Mouse (Mus musculus) embryo, embryonic 9.5 days (tissue): ENCODE data around the gene F7.

Source experiments
- DNase-seq: peaks from one replicate; pipeline ENCODE4 v3.0.0-alpha.2; 2017; ENCODE audit errors: extremely low spot score

Gene F7

DNA sequence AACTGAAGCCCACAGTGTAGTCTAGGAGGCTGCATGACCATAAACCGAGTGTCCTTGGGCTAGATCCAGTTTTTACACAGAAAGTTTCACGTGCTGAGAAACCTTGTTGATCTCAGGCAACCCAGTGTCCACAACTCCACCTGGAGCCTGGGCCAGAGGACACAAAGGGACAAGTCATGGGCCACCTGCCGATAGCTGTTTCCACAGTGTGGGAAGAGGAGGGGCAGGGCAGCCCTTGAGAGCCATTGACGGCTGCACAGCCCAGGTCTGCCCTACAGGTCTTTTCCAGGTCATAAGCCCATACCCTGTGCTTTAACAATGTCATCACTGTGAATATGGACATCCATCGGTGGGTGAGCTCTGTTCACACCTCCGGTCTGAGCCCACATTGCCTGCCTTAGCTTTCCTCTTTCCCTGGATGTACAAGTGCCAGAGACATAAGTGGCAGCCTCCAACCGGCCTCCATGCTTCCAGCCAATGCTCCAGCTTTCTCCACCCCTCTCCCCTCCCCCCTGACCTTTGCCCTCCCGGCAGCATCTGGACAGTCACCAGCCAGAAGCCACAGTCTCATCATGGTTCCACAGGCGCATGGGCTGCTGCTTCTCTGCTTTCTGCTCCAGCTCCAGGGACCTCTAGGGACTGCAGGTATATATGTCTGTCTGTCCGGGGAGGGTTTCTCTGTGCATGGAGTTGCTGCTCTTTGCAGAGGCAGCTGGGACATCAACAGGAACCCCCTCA is at the start of gene F7:
Gene F7 (plus strand): TSS at position 548 of the 738 bp plus-strand sequence.
- DNase-seq = peak; percentile 64

DNA sequence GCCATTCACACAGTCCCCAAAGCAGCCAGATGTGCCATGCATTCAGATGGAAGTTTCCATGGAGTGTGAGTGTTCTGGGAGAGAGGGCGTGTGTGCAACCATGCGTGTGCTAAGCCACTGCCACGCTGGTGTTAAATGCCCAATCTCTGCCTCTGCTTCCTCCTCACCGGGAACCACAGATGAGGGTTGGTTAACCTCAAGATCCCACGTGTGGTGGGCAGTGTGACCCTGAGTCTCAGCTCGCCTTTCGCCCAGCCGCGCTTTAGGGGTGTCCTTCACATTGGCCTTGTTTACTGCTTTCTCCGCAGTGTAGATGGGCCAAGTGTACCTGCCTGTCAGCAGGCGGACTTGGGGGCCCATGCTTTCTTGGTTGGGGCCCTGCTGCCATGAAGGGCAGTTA is 49.5 kb upstream of the F7 start:
- no peak for DNase-seq

DNA sequence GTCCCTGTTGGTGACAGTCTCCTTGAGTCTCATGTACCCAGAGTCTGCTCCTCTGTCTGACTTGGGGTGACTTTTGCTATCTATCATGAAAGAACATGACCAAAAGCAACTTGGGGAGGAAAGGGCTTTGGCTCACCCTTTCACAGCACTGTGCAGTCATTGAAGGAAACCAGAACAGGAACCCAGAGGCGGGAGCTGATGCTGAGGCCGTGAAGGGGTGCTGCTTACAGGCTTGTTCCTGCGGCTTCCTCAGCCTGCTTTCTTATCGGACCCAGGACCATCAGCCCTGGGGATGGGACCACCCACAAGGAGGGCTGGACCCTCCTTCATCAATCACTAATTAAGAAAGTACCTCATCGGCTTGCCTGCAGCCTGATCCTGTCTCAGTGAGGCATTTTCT is 49.1 kb upstream of the F7 start:
- DNase-seq = no peak

DNA sequence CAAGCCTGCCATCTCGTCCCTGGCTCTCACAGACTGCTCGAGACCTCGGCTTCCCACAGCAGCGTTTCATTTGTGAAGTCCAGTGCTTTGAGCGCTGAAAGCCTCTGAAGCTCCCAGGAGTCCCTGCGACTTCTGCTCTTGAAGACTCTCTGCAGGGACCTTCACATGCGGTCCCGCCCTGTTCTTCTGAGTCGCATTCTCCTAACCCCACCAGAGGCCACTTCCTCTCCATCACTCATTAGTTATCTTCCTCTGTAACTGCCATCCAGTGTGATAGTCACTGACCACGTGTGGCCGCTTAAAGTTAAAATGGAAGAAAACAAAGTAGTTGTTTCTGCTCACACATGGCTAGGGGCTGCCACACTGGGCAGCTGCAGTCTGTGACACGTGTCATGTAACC is 48.5 kb upstream of the F7 start:
- DNase-seq = no peak

- no peak for DNase-seq
Observed at GRCm38 (mm10) chr8:12978308-12978707, 47.5 kb upstream of the F7 start.

GRCm38 (mm10) chr8:12978726-12979125 is 47.1 kb upstream of the F7 start:
- DNase-seq = peak; percentile 59

GRCm38 (mm10) chr8:12983681-12984467 is 42.0 kb upstream of the F7 start:
- no peak for DNase-seq

DNA sequence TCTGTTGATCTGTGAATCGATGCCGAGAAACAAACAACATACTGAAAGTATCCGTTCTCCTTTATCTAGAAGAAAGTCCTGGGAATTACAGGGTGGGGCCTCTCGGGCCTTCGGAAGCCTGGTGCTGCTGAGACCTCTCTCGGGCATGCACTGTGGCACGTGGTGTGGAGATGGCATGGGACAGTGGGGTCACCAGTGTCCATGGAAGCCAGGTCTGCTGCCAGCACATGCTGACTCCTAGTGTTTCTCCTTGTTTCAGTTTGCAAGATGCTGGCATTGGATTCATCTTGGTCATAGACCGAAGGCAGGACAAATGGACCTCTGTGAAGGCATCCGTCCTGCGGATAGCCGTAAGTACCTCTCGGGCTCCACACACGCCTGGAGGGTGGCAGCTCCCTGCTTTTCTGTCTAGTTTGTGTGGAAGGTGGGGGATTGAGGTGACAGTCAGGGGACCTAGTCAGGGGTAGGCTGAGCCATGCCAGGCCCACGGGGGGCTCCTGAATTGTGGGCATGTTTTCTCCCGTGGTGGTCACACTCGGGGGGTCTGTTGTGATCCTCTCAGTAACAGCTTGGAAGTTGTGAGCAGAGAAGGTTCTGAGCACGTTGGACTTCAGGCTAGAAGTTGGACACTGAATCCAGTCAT is 41.1 kb upstream of the F7 start:
- DNase-seq = no peak

DNA sequence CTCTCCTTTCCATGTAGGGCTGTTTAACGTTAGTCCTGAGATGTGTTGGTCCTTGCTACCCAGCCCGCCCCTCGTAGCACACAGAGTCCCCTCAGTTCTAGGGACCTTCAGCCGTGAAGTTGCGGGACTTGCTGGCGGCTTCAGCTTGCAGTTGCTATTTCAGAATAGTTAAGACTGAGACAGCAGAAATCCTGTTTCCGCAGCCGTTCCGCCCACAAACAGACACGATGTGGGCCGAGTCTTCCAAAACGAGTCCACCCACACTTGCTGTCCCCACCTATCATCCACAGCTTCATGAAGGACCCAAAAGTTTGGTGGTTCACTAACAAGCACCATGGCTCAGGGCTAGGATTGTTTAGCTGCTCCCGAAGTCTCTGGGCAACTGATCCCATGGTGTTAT is 40.6 kb upstream of the F7 start:
- DNase-seq = no peak

DNA sequence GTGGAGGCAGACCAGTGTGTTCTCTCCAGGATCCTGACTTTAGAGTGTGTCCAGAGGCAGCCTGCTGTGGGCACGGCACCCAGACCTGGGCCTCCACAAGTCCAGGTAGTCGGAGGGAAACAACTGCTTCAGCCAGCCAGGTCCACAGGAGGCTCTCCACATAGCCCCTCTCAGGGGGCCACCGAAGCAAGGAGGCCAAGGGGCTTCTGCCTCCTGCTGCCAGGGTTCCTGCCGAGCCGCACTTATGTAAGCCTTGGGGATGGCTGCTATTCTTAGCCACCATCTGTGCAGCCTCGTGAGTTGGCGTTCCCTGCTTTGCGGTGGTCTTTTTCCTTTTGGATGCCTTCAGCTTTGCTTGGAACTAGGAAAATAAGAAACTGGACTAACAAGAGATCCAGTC is 38.3 kb upstream of the F7 start:
- DNase-seq = no peak

GRCm38 (mm10) chr8:12988722-12989430 is 37.0 kb upstream of the F7 start:
- no peak for DNase-seq

GRCm38 (mm10) chr8:12991411-12991810 is 34.4 kb upstream of the F7 start:
- DNase-seq = no peak

GRCm38 (mm10) chr8:12994468-12994867 is 31.4 kb upstream of the F7 start:
- DNase-seq = no peak

GRCm38 (mm10) chr8:12995481-12995880 is 30.4 kb upstream of the F7 start:
- no peak for DNase-seq

DNA sequence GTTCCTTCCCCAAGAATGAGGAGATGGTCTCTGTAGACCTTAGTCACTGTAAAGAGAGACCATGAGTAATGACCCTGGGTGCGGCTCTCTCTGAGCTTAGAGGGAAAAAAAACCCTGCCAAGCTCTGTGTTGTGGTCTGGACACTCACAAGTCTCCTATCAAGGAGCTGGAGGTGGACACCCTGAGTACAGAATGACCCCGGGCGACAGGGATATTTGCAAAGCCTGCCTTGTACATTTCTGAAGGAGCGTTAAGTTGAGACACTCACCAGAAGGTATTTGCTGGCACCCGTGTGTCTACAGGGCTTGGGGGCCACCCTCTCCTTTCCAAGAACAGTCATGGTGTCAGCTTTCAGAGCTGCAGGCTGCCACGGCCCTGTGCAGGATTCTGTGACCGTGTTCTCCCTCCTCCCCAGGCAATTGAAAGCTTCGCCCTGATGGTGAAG is 29.0 kb upstream of the F7 start:
- DNase-seq = peak; percentile 25

DNA sequence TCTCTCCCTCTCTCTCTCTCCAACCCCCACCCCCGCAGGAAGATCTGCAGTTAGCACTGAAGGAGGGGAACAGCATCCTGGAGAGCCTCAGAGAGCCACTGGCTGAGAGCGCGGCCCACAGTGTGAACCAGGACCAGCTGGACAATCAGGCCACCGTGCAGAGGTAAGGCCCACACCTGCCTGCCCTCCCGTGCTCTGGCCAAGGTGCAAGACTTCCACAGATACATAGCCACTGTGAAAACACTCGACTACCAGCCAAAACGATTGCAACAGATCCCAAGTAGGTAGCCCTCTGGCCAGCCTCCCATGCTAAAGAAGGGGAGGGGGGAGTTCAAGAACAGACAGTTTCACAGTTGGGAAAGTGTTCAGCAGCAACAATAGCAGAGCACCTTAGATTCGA is 27.5 kb upstream of the F7 start:
- DNase-seq = no peak

- no peak for DNase-seq
Observed at GRCm38 (mm10) chr8:12999793-13000192, 26.0 kb upstream of the F7 start.

DNA sequence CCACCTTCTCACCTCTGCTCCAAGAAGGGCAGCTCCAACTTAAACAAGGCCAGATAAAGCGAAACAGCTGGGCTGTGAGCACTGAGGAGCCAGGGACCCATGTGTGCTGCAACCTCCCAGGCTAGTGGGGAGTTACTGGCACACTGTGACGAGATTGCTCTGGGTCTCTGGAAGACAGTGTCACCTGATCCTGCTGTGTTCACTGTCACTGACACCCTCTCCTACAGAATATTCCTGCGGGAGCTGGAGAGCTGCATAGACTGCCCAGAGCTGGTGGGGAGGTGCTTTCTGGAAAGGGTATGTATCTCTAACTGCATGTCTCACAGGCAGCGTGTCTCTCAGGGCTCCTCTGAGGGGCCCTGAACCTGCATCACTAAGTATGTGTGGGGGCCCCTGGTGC is 18.4 kb upstream of the F7 start:
- DNase-seq = no peak

DNA sequence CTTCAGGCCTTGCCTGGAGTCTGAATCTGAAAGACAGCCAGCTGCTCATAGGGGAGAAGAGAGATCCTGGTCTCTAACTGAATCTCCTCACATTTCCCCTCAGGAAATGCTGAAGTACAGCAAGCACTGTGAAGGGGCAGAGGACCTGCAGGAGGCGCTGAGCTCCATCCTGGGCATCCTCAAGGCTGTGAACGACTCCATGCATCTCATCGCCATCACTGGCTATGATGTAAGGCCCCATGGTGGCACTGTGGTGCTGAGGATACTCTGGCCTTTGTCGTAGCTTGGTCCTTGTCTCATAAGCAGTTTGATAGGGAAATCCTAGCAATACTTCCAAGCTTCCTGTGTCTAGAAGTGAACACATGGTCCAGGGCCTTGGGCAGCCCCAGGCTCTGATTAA is 15.5 kb upstream of the F7 start:
- no peak for DNase-seq

GRCm38 (mm10) chr8:13019560-13019959 is 6.3 kb upstream of the F7 start:
- no peak for DNase-seq

GRCm38 (mm10) chr8:13021830-13022229 is 4.0 kb upstream of the F7 start:
- no peak for DNase-seq

DNA sequence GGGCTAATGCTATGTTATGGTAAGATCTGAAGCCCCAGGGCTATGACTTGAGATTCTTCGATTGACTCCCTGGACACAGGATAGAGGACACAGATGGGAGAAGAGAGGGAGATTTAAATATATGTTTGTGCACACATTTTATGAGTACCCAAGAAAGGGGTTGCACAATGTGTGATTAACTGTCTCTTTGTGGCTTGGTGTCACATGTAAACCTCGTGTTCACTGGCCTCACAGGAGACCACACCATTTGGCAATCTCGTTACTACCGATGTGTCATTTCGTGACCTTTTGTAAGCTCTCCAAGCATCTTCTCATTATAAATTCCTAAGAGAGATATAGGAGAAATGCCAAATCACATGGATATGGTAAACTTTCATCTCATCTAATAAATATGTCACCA is 1.8 kb downstream of the F7 start:
- DNase-seq = no peak
